Mouse (Mus musculus) limb, embryonic 14.5 days (tissue): ENCODE results near the gene Gm28042. TPM values are rescaled to one million over a fixed set of nuclear protein-coding genes. Genes with fewer than 3 reads are reported as not detected.

Source experiments
- ATAC-seq: fragments of 200-750 bp; cut with Nextera tagmentation; 2 replicates; pipeline ENCODE4 v1.8.0; 2017; ENCODE audit warnings: low read depth, moderate number of reproducible peaks, moderate TSS enrichment; ENCODE audit not compliant: low FRiP score
- DNase-seq: peaks from one replicate; pipeline ENCODE4 v3.0.0-alpha.2; 2015; ENCODE audit warnings: low spot score
- H3K27ac ChIP-seq: fragments of 300-500 bp; sonication (generic); replicated peaks from 2 replicates; pipeline ENCODE4 v1.5.1; 2014; ENCODE audit warnings: low read depth, mild to moderate bottlenecking, low read length, moderate library complexity, mixed read lengths
- H3K27me3 ChIP-seq: fragments of 300-500 bp; sonication (generic); 2 replicates; pipeline ENCODE4 v1.6.1; 2014; ENCODE audit warnings: low read length, mixed read lengths; ENCODE audit not compliant: control insufficient read depth, insufficient read depth
- H3K36me3 ChIP-seq: fragments of 300-500 bp; sonication (generic); 2 replicates; pipeline ENCODE4 v1.6.1; 2014; ENCODE audit warnings: mild to moderate bottlenecking, low read length, moderate library complexity, mixed read lengths; ENCODE audit not compliant: control insufficient read depth, insufficient read depth
- H3K4me1 ChIP-seq: fragments of 300-500 bp; sonication (generic); 2 replicates; pipeline ENCODE4 v1.6.1; 2014; ENCODE audit warnings: antibody characterized with exemption, low read length, mixed read lengths; ENCODE audit not compliant: control insufficient read depth, insufficient read depth
- H3K4me2 ChIP-seq: fragments of 300-500 bp; sonication (generic); replicated peaks from 2 replicates; pipeline ENCODE4 v1.6.1; 2014; ENCODE audit warnings: low read depth, mild to moderate bottlenecking, low read length, moderate library complexity; ENCODE audit not compliant: severe bottlenecking
- H3K4me3 ChIP-seq: fragments of 300-500 bp; sonication (generic); replicated peaks from 2 replicates; pipeline ENCODE4 v1.5.1; 2014; ENCODE audit warnings: low read length
- H3K9ac ChIP-seq: fragments of 300-500 bp; sonication (generic); 2 replicates; pipeline ENCODE4 v1.6.1; 2014; ENCODE audit warnings: mild to moderate bottlenecking, low read depth, low read length, moderate library complexity; ENCODE audit not compliant: severe bottlenecking
- H3K9me3 ChIP-seq: fragments of 300-500 bp; sonication (generic); 2 replicates; pipeline ENCODE4 v1.6.1; 2016; ENCODE audit warnings: low read length; ENCODE audit not compliant: control insufficient read depth
- POLR2A ChIP-seq: fragments of 200-500 bp; IDR thresholded peaks from 2 replicates; pipeline ENCODE4 v1.8.0; 2012; ENCODE audit warnings: inconsistent platforms, mild to moderate bottlenecking, moderate library complexity, borderline replicate concordance; ENCODE audit not compliant: insufficient read depth, insufficient read length; ENCODE audit errors: extremely low read depth
- WGBS: fragments of 180-500 bp; shearing (Covaris S2); extraction: QIAGEN DNeasy Blood & Tissue Kit; methylation state at CpG from one replicate; pipeline ENCODE4 v1.1.7; 2014; 5-methylcytosine and 5-hydroxymethylcytosine counted together
- polyA plus RNA-seq, 2 experiments: library from polyadenylated mRNA; depleted of rRNA in 1 of 2; stranded (reverse) in 1 of 2; unstranded in 1 of 2; fragments of >200 nt; fragmentation: Nextera tagmentation in 1 of 2; extraction: Ambion mirVana in 1 of 2; gene quantifications; 2 replicates each; pipeline versions ENCODE4 v1.2.1 to v1.2.3; 2012 to 2014

Gm28042 gene
- polyA plus RNA-seq, 2 experiments, result 3.0 to 19.5 TPM

GRCm38 (mm10) chr2:120066224-120066623 is 38.9 kb downstream of the Gm28042 start:
- Histone ChIP-seq H3K27me3 (no peaks in the 10 kb centered on the region), H3K36me3 (no peaks in the 10 kb centered on the region), H3K4me3 (no peak overlapping the region), H3K4me2 (no peak overlapping the region), H3K27ac (no peak overlapping the region), H3K9me3 (no peaks in the 10 kb centered on the region), H3K4me1 (no peaks in the 10 kb centered on the region), H3K9ac (no peak overlapping the region)
- 83% methylated on average over 3 of the region's 3 CpGs for WGBS
- ATAC-seq, result no peak
- DNase-seq, result no peak
- TF ChIP-seq POLR2A, result no peak

DNA sequence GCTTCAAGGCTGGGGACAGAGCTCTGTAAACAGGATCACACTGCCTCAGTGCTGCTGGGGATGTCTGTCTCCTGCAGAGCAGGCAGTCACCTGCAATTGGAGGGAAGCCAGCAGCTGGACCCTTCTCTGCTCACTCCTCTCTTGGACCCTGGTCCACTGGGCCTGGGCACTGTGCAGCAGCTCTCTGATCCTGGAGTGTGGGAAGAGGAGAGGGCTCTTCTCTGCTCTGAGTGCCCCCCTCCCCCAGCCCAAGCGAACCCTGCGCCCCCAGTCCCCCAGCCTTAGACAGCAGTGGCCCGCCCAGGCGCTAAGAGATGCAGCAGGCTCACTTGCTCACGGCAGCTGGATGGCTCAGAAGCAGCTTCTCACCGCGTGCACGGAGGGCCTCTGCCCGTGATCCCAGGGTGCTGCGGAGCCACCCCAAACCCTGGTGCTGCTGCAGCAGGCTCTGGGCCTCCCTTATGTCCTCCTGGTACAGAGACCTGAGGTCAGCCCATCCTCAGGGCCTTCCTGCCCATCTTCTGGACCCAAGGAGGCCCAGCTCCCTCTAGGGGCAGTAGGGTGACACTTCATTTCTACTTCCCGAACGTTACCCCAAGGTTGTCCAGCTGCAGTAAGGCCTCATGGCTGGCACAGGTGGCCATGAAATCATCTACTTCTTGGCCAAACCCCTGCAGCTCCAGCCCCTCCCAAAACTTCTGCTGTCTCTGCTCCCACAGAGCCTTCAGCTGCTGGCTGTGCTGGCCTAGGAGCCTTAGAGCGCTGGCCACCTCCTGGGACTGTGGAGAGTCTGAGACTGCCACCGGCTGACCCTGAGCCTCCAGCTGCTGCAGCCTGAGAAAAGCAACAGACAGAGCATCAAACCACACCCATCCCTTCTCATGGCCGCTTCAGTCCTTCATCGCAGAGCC is 41.5 kb downstream of the Gm28042 start:
- Histone ChIP-seq H3K4me2 (no peak overlapping the region), H3K9me3 (no peaks in the 10 kb centered on the region), H3K4me1 (no peaks in the 10 kb centered on the region), H3K27me3 (no peaks in the 10 kb centered on the region), H3K36me3 (no peaks in the 10 kb centered on the region), H3K9ac (no peak overlapping the region; the same call in 1 of the 2 replicates), H3K27ac (no peak overlapping the region), H3K4me3 (no peak overlapping the region)
- 45% methylated on average over 16 of the region's 16 CpGs for WGBS
- ATAC-seq (peak; percentile 21; the same call in 1 of the 2 replicates), DNase-seq (peak; percentile 25)
- TF ChIP-seq POLR2A, result no peak

GRCm38 (mm10) chr2:120069466-120069990 is 42.2 kb downstream of the Gm28042 start:
- Histone ChIP-seq H3K9ac (no peak overlapping the region; the same call in 1 of the 2 replicates), H3K9me3 (no peaks in the 10 kb centered on the region), H3K27me3 (no peaks in the 10 kb centered on the region), H3K36me3 (no peaks in the 10 kb centered on the region), H3K27ac (no peak overlapping the region), H3K4me1 (no peaks in the 10 kb centered on the region), H3K4me3 (no peak overlapping the region), H3K4me2 (no peak overlapping the region)
- WGBS, result 60% methylated on average over 8 of the region's 8 CpGs
- ATAC-seq (peak; percentile 84), DNase-seq (peak; percentile 44)
- TF ChIP-seq POLR2A, result no peak

DNA sequence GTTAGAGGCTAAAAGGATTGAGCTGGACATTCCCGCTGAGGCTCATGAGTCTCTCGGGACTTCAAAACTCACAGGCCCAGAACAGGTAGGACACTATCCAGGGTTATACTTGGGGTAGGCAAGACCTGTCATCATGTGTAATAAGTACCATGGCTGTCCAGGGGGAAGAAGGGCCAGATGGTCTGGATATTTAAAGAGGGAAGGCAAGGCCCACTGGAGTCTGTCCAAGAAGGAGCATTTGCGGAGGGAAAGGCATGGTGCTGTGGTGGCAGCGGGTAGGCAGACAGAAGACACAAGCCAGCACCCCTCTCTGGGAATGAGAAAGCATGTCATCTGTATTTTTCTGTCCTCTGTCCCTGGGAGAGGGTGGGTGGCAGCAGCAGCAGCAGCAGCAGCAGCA is 46.8 kb downstream of the Gm28042 start:
- Histone ChIP-seq H3K27me3 (peaks cover 12% of the 10 kb centered on the region), H3K36me3 (no peaks in the 10 kb centered on the region), H3K9ac (no peak overlapping the region), H3K4me1 (no peaks in the 10 kb centered on the region), H3K4me3 (no peak overlapping the region), H3K9me3 (no peaks in the 10 kb centered on the region), H3K4me2 (no peak overlapping the region), H3K27ac (no peak overlapping the region)
- ATAC-seq (no peak), DNase-seq (no peak)
- TF ChIP-seq POLR2A, result no peak
- WGBS, result 92% methylated on average over 4 of the region's 4 CpGs

- H3K9me3 ChIP-seq, result no peaks in the 10 kb centered on the region
- TF ChIP-seq POLR2A, result no peak
- WGBS, result 2% methylated on average over 36 of the region's 36 CpGs
- no peaks in the 10 kb centered on the region for H3K36me3 ChIP-seq
- H3K4me1 ChIP-seq, result no peaks in the 10 kb centered on the region
- no peak overlapping the region for H3K27ac ChIP-seq
- peak; percentile 51 for DNase-seq
- H3K27me3 ChIP-seq, result peaks cover 12% of the 10 kb centered on the region
- H3K9ac ChIP-seq, result peak overlapping the region; percentile 31; the same call in 1 of the 2 replicates
- H3K4me2 ChIP-seq, result peak overlapping the region; percentile 65
- ATAC-seq, result peak; percentile 66; the same call in 1 of the 2 replicates
- peak overlapping the region; percentile 36 for H3K4me3 ChIP-seq
Observed at GRCm38 (mm10) chr2:120076076-120076705, 48.9 kb downstream of the Gm28042 start.
